Comparison of ENCODE assay signal across 8 mouse cellular contexts in genomic region chr8:94837662-94838574, GRCm38 (mm10). TPM values are rescaled to one million over a fixed set of nuclear protein-coding genes. Genes with fewer than 3 reads are reported as not detected.
DNase-seq lines count a peak whose midpoint lies in the region; ATAC-seq lines count a peak whose summit lies in the region.

Gene Coq9, plus strand, starts transcription at chr8:94838321.
Gene Ciapin1, minus strand, starts transcription at chr8:94838358.

- peak within 1 kb of the TSS; percentile 88 for H3K27ac ChIP-seq in intestine, embryonic 14.5 days (ENCODE audit: low read depth)

- H3K27me3 ChIP-seq in intestine, embryonic 14.5 days (replicated peaks; ENCODE audit: control insufficient read depth, insufficient read depth, low read length) = no peaks in the 10 kb centered on the region

- no peaks in the 10 kb centered on the region for H3K36me3 ChIP-seq in intestine, embryonic 14.5 days (ENCODE audit: control insufficient read depth, insufficient read depth, low read length)

- H3K4me3 ChIP-seq in intestine, embryonic 14.5 days (ENCODE audit: low read depth, low read length) = peak within 1 kb of the TSS; percentile 96

- peak within 1 kb of the TSS; percentile 92 for H3K4me2 ChIP-seq in intestine, embryonic 14.5 days (ENCODE audit: low read length)

- under 1% methylated on average over 82 of the region's 82 CpGs for WGBS in intestine, embryonic 14.5 days

- intact Hi-C loops in left cerebral cortex, postnatal 14 days (cut with DNase I) = no loop called here

- H3K4me1 ChIP-seq in intestine, embryonic 14.5 days (replicated peaks; ENCODE audit: control insufficient read depth, insufficient read depth, low read length) = peaks cover 15% of the 10 kb centered on the region

- H3K9ac ChIP-seq in intestine, embryonic 14.5 days (ENCODE audit: low read length) = peak within 1 kb of the TSS; percentile 94

- DNase-seq in adrenal gland, adult (ENCODE audit: inconsistent age in 2 of 2, low spot score in 1 of 2) = peak; percentile 96 to 98
- DNase-seq in embryo, embryonic 10.5 days (ENCODE audit: low spot score) = peak; percentile 97
- DNase-seq in gastrocnemius, postnatal 25 days = peak; percentile 95
- DNase-seq in intestine, embryonic 14.5 days (ENCODE audit: low spot score) = peak; percentile 95
- DNase-seq in left cerebral cortex, postnatal 14 days (ENCODE audit: low spot score in 2 of 2) = peak; percentile 95 to 96
- DNase-seq in mesoderm, embryonic 11.5 days (ENCODE audit: low read depth, low spot score) = peak; percentile 98
- peak; percentile 94 to 95 for DNase-seq in right cerebral cortex, postnatal 36 days (ENCODE audit: low spot score in 2 of 2)
- peak; percentile 94 for DNase-seq in yolk sac, embryonic 10.5 days (ENCODE audit: low spot score)

- no peaks in the 10 kb centered on the region for H3K9me3 ChIP-seq in intestine, embryonic 14.5 days (ENCODE audit: control insufficient read depth, low read length)

- ATAC-seq in intestine, embryonic 14.5 days (replicated peaks; ENCODE audit: low FRiP score, low TSS enrichment, low read depth) = peak; percentile 98

RNA-seq across cellular contexts. Expression of gene Coq9, which starts in this region (rescaled TPM):
- total RNA-seq in gastrocnemius, postnatal 25 days (2021) = 100 to 1,000 TPM; 376 to 381 TPM
- 81.6 and 83.4 TPM in 2 replicates for polyA plus RNA-seq in intestine, embryonic 14.5 days (2014; fragmentation: Nextera tagmentation; extraction: Ambion mirVana)
- 10 to 100 TPM; 77.1 to 81.3 TPM for total RNA-seq in left cerebral cortex, postnatal 14 days (2021)

RNA-seq across cellular contexts. Expression of gene Ciapin1, which starts in this region (rescaled TPM):
- 10 to 100 TPM; 38.4 to 45.3 TPM for total RNA-seq in gastrocnemius, postnatal 25 days (2021)
- 94.9 and 102 TPM in 2 replicates for polyA plus RNA-seq in intestine, embryonic 14.5 days (2014; fragmentation: Nextera tagmentation; extraction: Ambion mirVana)
- 10 to 100 TPM; 73.9 to 76.7 TPM for total RNA-seq in left cerebral cortex, postnatal 14 days (2021)

Comparison
In these comparisons a context has a peak if more than half of its experiments do, and no peak if none do; other contexts are left out.
1. Peak in every context shown above with its lines: DNase-seq, ATAC-seq, H3K4me3 ChIP-seq and H3K27ac ChIP-seq.
2. RNA of gene Coq9 (total RNA-seq): 376 to 381 TPM in gastrocnemius, postnatal 25 days; 77.1 to 81.3 TPM in left cerebral cortex, postnatal 14 days; every median in the first group is over 4 times any median in the second.